Mouse (Mus musculus) left cerebral cortex, postnatal 14 days (tissue): ENCODE data around the gene Rhbdf1. TPM values are rescaled to one million over a fixed set of nuclear protein-coding genes. Genes with fewer than 3 reads are reported as not detected.
"Not testable (repeated sequence)": the region's sequence is repeated elsewhere in the genome, so short reads cannot be mapped to it uniquely, and the experiment has no call there.

Source experiments
- DNase-seq, 2 experiments: peaks; one replicate each; pipeline ENCODE4 v3.0.0; 2021 to 2022; ENCODE audit warnings: low spot score in 2 of 2, mixed read lengths in 1 of 2
- intact Hi-C: fragments of 180-260 bp; cut with DNase I; formaldehyde crosslinking; loops from one replicate; pipeline ENCODE4 v1.15.1; 2025
- total RNA-seq, 2 experiments: library from RNA; stranded (reverse); gene quantifications; 2 replicates each; pipeline ENCODE4 v1.2.3; 2021

The Rhbdf1 gene
- total RNA-seq, 2 experiments from 2014 or later: 16.5 to 18.0 TPM

DNA sequence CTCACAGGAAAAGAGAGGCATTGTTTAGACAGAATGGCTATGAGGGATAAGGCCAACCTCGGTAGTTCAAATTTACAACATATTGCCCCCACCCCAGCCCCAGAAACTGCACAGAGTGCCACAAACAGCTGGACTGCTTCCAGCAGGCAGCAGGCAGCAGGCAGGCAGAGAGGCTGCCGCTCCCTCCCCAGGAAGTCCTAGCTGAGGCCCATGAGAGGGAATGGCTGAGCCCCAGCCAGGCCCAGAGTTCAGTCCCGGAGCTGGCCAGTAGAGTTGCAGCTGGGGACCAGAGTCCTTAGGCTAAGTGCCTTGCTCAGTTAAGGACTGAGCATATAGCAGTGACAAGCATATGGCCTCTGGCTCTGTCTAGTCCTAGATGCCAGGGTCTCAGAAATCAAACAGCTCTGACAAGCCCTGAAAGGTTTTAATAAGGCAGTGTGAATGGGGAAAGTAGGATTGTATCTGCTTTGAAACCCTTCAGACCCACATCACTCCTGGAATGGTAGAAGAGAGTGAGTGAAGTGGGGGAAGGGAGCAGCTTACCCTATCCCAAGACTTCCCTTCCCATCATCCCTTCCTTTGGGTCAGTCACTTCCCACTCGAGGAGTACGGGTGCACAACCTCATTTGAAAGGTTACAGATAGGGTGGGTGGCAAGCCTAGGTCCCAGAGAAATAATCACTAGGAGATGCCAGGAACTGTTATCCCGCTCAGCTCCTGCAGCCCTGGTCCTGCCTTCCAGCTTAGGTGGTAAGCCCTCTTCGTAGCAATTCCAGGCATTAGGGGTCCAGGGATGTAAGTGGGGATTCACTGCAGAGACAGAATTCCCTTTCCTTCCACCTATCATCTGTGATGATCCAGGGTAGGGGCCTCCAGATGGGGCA is 3.4 kb upstream of the Rhbdf1 start:
- intact Hi-C loops: loop anchor here (10.0 kb wide), 1 partner anchor 551 kb away; the partner anchor contains the start of gene Bod1
- no peak for DNase-seq

DNA sequence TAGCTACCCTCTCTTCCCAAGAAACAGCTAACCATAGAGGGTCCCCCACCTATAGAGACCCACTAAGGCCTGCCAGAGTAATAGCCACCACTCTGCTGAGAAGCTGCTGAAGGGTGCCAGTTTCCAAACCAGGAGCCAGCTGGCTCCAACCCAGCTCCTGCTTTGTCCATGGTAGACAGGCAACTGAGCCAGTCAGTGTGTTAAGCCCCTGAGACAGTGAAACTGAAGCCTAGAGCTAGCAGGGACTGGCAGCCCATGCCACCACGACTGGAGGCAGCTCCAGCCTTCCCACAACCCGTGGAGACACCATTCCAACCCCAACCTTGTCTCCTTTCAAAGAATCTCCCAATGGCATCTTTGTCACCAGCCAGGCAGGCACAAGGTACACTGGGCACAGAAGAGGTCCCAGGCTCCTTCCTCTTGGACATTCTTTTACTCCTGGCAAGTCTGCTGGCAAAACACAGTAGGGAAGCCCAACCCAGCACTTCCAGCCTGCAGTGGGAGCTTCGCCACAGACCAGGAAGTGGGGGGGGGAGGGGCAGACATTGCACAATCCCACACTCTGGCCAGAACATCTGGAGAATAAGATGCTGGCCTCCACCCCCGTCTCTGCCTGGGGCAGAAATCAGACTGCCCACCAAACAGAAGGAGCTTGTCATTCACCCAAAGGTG is 2.5 kb upstream of the Rhbdf1 start:
- peak in 1 of 2 experiments; percentile 50 for DNase-seq
- intact Hi-C loops: loop anchor here (10.0 kb wide), 1 partner anchor 550 kb away; the partner anchor contains the start of gene Bod1

DNA sequence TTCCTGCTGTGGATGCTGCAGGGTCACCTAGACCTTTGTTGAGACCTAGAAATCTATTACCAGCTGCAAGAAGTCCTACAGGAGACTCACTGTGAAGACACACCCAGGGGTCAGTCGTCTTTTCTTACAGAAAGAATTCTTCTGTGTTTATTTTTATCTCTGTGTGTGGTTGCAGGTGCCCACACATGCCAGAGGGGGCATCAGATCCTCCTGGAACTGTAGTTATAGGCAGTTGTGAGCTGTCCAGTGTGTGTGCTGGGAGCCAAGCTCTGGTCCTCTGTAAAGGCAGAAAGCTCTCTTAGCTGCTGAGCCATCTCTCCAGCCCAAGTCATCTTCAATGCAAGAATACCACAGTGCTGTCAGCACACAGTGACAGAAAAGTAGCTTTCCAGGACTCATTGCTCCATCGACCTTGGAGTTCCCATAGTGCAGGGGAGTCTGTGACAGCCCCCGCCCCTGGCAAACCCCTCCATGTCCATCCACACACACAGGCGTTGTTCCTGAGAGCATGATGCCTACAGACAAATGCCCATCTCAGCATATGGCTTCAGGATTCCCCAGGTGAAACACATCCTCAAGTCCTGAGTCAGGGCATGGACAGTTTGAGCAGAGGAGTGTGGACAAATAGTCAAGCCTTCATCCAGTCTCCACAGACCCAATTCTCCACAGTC is 1.3 kb upstream of the Rhbdf1 start:
- intact Hi-C loops: loop anchor here (10.0 kb wide), 1 partner anchor 549 kb away; the partner anchor contains the start of gene Bod1
- DNase-seq: no peak

DNA sequence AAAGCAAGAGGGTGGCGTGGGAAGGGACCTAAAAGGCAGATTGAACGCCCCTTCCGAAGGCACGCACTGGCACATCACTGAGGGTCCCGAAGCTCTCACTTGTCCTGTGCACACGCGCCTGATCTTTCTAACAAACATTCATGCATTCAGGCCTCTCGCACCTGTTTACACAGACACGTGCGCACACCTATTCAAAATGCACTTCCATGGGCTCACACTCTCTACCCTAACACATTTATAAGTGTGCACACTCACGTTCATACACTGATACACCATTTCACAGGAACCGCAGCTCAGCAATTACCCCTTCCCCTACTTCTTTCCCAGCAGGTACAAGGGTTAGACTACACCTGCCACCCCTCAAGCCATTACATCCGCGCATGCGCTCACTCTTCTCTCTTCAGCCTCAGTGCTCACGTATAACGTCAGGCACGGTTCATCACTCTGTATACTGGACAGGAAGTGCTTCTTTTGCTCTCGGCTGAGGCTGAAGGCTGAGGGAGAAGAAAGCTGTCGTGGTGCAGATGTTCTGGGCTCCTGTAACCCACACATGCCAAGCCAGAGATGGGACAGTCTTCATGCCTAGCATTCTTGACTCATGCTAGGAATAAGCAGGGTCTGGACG is 582 bp upstream of the Rhbdf1 start:
- intact Hi-C loops: loop anchor here (10.0 kb wide), 1 partner anchor 548 kb away; the partner anchor contains the start of gene Bod1
- DNase-seq: no peak

DNA sequence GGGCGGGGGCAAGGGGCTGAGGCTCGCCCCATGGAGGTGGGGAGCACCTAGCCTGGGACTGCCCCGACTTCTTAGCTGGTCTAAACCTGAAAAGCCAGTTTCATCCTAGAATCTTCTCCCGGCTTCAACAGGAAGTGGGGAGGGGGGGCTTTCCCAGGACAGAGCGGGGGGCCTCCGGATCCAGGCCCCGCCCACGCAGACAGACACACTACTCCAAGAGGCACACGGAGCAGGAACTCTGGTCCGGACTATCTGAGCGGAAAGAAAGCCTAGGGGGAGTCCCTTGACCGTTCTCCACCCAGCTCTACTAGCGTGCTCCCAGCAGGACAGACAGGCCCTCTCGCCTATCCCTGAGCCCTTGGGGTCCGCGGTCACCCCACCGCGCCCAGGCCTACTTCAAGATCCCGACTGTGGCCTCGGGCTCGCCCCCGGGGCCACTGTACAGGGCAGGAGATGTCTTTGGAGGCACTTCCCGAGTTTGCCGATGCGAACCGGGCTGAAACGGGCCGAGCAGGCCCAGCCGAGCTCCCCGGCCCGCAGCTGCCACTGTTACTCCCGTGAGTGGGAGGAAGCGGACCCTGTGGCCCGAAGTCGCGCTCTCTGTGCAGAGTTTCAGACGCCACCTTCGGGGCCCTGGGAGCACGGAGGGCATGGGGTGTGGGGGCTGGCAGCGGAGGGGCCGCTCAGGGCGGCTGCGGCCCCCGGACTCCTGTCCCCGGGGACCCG is 712 bp downstream of the Rhbdf1 start:
- intact Hi-C loops: loop anchor here (10.0 kb wide), 1 partner anchor 547 kb away; the partner anchor contains the start of gene Bod1
- no peak for DNase-seq

DNA sequence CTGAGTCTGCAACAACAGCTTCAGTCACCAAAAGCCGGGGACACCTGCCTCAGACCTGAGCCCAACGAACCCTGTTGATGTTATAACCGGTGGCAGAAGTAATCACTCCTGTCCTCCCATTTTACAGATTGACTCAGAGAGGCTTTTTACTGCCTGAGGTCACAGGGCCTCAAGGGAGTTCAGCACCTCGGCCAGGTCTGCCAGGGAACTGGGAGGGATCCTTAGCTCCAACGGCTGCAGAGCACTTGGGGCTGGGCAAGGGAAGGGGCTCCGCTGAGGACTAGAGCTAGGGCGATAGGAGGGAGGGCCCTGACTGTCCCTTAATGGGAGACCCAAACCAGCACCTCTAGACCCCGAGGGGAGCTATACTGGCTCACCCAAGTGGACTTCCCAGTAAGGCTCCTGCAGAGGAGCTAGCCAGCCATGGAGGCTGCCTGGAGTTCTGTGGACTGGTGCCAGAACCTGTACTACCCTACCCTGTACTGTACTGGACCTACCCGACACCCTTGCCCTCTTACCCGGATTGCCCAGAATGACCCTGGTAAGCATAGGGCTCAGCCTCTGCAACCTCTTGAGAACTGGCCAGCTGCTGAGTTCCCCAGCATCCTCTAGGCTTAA is 1.4 kb downstream of the Rhbdf1 start:
- intact Hi-C loops: loop anchor here (10.0 kb wide), 1 partner anchor 546 kb away; the partner anchor contains the start of gene Bod1
- DNase-seq: no peak

DNA sequence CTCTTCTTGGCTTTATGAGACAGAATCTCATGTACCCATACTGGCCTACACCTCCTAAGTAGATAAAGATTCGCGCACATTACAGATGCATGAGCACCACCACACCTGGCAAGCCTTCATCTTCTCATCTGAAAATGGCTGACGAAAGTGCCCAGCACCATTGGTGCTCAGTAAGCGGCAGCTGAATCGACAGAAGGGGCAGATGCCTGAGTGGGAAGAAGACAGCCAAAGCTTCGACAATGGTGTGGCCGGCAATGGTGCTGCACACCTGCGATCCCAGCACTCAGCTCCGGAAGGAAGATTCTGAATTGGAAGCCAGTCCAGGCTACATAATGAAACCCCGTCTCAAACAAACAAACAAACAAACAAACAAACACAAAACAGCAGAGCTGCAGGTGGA is 2.8 kb downstream of the Rhbdf1 start:
- no peak for DNase-seq
- intact Hi-C loops: loop anchor here (10.0 kb wide), 1 partner anchor 106 kb away; no protein-coding TSS in a partner anchor

DNA sequence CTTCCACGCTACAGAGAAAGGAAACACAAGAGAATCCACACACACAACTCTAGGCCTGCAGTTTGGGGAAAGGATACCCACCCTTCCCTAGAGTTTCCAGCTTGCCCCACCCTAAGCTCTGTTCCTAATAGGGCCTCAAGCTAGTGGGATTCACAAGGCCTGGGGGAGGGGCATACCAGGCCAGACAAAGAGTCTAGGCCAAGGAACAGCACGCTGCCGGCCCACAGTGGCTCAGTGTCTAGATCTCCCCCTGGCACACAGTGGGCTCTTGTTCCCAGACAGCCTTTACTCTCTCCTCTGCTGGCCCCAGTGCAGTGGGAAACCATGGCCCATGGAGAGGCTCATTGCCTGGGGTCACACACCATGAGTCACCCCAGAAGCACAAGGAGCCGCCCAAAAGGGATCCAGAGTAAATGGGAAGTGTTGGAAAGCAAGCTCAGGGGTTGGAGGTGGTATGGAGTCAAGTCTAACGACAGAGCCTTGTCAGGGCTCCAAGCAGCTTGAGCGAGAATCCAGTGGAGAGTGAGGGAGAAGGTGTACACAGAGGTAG is 3.5 kb downstream of the Rhbdf1 start:
- DNase-seq: no peak
- intact Hi-C loops: loop anchor here (10.0 kb wide), 1 partner anchor 106 kb away; no protein-coding TSS in a partner anchor

DNA sequence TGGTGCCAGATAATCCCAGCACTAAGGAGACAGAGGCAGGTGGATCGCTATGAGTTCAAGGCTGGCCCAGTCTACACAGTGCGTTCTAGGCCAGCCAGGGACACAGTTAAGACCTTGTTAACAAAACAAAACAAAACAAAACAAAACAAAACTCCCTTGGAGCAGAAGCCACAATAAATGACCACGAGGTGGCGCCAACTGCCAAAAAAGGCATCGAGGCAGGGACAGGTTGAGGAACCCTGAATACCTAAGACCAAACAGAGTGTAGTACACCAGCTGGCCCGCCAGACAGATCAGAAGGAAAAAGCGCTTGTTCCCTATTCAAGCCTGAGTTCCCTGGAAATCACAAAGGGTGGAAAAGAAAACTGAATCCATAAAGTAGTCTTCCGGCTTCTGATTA is 5.2 kb downstream of the Rhbdf1 start:
- intact Hi-C loops: loop anchor here (1.0 to 10.0 kb wide), 2 partner anchors 21 to 108 kb away; no protein-coding TSS in a partner anchor
- DNase-seq: peak; percentile 67 to 79

DNA sequence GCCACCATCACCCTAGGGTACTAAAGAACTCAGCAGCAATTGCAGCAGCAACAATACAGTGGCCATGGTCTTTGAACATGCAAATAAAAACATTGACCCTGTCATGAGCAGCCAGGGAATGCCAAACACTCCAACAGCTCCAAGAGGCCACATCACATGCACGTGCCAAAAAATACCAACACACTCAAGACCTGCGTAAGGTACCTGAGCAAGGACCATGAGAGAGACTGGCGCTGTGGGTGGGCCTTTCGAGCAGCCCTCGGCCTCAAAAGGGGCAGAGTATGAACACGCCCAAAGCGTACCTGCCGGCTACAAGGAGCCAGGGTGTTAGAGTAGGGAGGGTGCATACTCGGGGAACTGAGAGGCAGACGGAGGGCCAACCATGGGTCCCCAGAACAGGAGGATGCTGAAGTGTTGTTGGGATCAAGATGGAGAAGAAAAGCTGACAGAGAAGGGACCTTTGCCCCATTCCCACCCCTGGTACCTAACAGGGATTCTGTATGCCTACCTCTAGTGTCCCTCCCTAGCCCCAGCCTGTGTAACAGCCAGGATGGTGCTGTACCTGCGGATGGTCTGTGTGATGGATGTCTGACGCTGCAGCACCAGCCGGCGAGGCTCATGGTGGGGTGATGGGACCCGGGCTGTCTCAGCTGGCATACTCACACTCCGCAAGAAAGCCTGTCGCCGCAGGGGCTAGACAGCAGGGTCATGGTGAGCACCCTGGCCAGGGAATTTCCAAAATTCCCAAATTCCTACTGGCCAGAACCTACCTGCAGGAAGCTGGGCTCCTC is 6.5 kb downstream of the Rhbdf1 start:
- DNase-seq: no peak
- intact Hi-C loops: loop anchor here (10.0 kb wide), 1 partner anchor 109 kb away; no protein-coding TSS in a partner anchor

DNA sequence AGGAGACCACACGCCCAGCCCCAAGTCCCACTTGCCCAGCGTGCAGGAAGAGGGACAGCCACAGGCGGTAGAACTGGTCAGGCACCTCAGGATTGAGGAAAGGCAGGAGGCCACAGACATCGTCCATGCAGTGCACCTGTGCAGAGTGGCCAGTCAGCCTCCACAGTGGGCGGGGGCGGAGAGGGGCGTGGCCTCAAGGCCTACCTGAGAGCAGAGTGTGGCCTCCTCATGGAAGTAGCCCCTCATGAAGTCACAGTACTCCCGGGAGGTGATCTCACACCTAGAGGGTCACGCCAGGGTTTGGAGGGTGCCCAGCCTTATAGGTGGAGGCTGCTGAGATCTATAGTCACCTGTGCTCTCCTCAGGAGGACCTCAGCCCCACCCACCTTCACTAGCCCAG is 11.5 kb downstream of the Rhbdf1 start:
- intact Hi-C loops: loop anchor here (10.0 kb wide), 1 partner anchor 114 kb away; no protein-coding TSS in a partner anchor
- DNase-seq: no peak

DNA sequence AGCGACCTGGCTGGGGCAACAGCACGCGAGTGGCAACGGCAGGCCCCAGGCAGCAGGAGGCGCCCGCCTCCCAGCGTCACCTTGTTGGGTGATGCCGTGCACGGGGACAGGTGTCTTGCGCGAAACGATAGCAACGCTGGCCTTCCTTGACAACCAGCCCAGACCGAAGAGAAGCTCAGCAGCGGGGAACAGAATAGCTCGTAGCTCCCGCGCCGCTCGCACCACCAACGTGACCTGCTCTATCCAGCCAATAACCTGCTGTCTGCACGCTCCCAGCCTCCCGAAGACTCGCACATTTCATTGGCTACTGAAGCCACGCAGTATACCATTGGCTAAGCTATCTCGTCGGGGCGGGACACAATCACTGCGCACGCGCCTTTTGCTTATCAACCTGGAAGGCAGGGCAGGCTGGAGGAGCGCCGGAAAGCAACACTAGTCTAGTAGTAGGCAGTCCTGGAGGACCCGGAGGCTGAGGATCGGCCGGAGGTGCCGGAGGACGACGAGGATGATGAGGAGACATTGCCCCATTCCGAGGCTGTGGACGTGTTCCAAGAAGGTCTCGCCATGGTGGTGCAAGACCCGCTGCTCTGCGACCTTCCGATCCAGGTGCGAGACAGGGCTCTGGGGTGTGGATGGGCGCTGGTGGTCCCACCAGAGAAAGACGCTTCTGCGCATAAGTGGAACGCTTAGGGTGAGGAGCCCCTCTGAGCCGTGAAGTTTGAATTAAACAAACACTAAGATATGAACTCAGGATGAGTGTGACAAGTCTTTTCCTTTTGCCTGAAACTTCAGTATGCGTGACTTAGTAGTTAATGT is 16.8 kb downstream of the Rhbdf1 start, which contains the start of gene Snrnp25:
TSS of gene Snrnp25 (plus strand) at position 358 of the 816 bp plus-strand sequence.
- intact Hi-C loops: no loop called here

DNA sequence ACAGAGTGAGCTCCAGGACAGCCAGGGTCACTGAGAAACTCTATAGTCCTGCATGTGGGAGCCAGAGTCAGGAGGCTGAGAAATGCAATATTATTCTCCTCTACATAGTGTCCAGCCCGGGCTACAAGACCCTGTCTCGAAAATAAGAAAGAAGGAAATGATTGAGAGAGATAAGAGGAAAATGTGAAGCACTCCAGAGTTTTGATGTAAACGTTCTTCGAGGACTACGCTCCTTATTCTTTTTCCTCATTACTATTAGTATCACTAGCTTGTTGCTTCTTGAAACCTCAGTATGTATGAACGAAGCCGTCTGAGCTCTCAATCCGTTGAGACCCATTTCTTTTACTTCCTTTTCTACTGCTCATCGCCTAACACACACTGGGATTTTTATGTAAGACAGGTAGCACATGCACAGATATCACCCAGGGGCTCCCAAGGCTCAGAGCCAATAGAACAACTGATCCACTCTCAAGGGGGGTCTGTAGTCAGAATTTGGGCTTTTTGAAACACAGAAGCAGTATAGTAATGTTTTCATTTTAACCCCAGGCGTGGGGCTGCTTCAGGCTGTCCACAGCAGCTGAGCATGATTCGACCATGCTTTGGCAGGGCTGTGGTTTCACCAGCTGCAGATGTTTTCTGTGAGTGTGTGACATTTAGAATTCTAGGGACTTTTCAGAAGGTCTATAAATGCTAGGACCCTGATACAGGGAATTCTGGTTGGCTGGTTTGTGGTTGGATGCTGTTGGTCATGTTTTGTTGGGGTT is 20.0 kb downstream of the Rhbdf1 start:
- no peak for DNase-seq
- intact Hi-C loops: no loop called here

More for the DNA sequence above, 16.8 kb downstream of the Rhbdf1 start, which contains the start of gene Snrnp25:
- DNase-seq: peak; percentile 96 to 98

DNA sequence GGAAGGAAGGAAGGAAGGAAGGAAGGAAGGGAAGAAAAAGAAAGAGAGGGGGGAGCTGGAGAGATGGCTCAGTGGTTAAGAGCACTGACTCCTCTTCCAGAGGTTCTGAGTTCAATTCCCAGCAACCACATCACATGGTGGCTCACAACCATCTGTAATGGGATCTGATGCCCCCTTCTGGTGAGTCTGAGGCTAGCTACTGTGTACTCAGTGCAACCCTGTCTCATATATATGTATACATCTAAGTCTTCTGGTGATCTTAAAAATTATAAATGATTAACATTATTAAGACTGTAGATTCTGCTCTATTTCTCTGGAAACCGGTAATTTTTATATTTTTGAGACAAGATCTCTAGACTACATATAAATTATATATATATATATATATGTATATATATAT is 21.1 kb downstream of the Rhbdf1 start:
- DNase-seq, intact Hi-C loops: not testable (repeated sequence)

DNA sequence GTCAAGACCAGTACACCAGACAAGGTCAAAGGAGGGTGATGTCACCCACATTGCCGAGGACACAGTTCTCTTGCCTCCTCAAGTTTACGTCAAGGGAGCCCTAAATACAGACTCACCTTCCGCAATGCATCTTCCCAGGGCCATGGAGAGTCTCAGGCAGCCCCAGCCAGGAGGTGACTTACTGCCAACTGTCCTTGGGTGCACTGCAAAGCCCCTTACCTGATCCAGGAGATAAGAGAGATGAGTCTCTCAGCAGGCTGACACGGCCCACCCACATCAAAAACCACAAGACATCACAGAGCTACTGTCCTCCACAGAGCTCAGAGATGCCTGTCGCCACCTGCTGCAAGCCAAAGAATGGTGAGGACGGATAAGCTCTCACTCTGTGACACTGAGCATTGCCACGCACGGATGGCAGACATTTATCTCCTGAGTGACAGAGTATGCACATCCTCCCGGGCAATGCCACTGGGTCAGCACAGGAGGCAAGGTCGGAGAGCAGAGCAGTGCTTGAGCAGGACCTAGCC is 22.0 kb downstream of the Rhbdf1 start, which contains the start of gene Il9r:
TSS of gene Il9r (minus strand) at position 205 of the 527 bp plus-strand sequence.
- DNase-seq: no peak
- intact Hi-C loops: no loop called here
